ENCODE assay signal across 17 mouse cellular contexts in genomic region chr6:7085506-7085905, GRCm38 (mm10).
"Had no signal": no experiment of that assay in that cellular context is flagged by ENCODE, and none has a peak within 500 bp of the region (broad histone marks: within the 10 kb centered on the region; RNA-seq: fewer than 3 reads in every experiment).

No protein-coding gene starts in this region.

- H3K4me3 ChIP-seq: midbrain, embryonic 12.5 days; myocyte; neural tube, embryonic 13.5 days; neural tube, embryonic 15.5 days had no signal

- H3K36me3 ChIP-seq: midbrain, embryonic 12.5 days; neural tube, embryonic 13.5 days; neural tube, embryonic 15.5 days had no signal

- H3K4me2 ChIP-seq: lung, embryonic 14.5 days; midbrain, embryonic 12.5 days; neural tube, embryonic 13.5 days; neural tube, embryonic 15.5 days had no signal

- H3K9ac ChIP-seq: lung, embryonic 14.5 days; midbrain, embryonic 12.5 days; neural tube, embryonic 13.5 days; neural tube, embryonic 15.5 days had no signal

- H3K27me3 ChIP-seq: midbrain, embryonic 12.5 days; neural tube, embryonic 13.5 days; neural tube, embryonic 15.5 days had no signal

- DNase-seq: lung, adult 18-20 months; lung, embryonic 14.5 days; lung, postnatal 10 days; lung, postnatal 4 days; midbrain, embryonic 14.5 days; retina, postnatal 1 day; right cerebral cortex, adult 18-20 months; right cerebral cortex, postnatal 25 days; right cerebral cortex, postnatal 4 days; spleen, adult 18-20 months; thymus, adult 18-20 months; thymus, postnatal 25 days; thymus, postnatal 4 days had no signal

- H3K9me3 ChIP-seq: midbrain, embryonic 12.5 days; neural tube, embryonic 13.5 days; neural tube, embryonic 15.5 days had no signal

- H3K27ac ChIP-seq: midbrain, embryonic 12.5 days; neural tube, embryonic 13.5 days; neural tube, embryonic 15.5 days had no signal

- H3K4me1 ChIP-seq: neural tube, embryonic 15.5 days had no signal
